Mouse (Mus musculus) ovary, postnatal 10 days (tissue): ENCODE measurements around the gene Cyp2b10.
"Not testable (repeated sequence)": the region's sequence is repeated elsewhere in the genome, so short reads cannot be mapped to it uniquely, and the experiment has no call there.

Experiments
- DNase-seq: peaks from one replicate; pipeline ENCODE4 v3.0.0; 2022; ENCODE audit warnings: low spot score

Gene Cyp2b10

GRCm38 (mm10) chr7:25897411-25897810, at the start of gene Cyp2b10:
Gene Cyp2b10, plus strand, starts transcription at chr7:25897620.
- no peak for DNase-seq

GRCm38 (mm10) chr7:25847722-25848443, 49.5 kb upstream of the Cyp2b10 start:
- DNase-seq, result peak; percentile 91

- DNase-seq, result no peak
Observed at GRCm38 (mm10) chr7:25848444-25848812, 49.0 kb upstream of the Cyp2b10 start.

- DNase-seq, result peak; percentile 39
Observed at GRCm38 (mm10) chr7:25855082-25855481, 42.3 kb upstream of the Cyp2b10 start.

- no peak for DNase-seq
Observed at GRCm38 (mm10) chr7:25859962-25860870, 37.2 kb upstream of the Cyp2b10 start.

GRCm38 (mm10) chr7:25862365-25862764, 35.1 kb upstream of the Cyp2b10 start:
- DNase-seq, result no peak

GRCm38 (mm10) chr7:25863756-25864155, 33.7 kb upstream of the Cyp2b10 start:
- no peak for DNase-seq

- DNase-seq, result no peak
Observed at GRCm38 (mm10) chr7:25864861-25865260, 32.6 kb upstream of the Cyp2b10 start.

GRCm38 (mm10) chr7:25869789-25870188, 27.6 kb upstream of the Cyp2b10 start:
- no peak for DNase-seq

- no peak for DNase-seq
Observed at GRCm38 (mm10) chr7:25872624-25873023, 24.8 kb upstream of the Cyp2b10 start.

GRCm38 (mm10) chr7:25878735-25879134, 18.7 kb upstream of the Cyp2b10 start:
- DNase-seq, result no peak

- not testable (repeated sequence) for DNase-seq
Observed at GRCm38 (mm10) chr7:25880721-25881120, 16.7 kb upstream of the Cyp2b10 start.

GRCm38 (mm10) chr7:25884272-25884671, 13.1 kb upstream of the Cyp2b10 start:
- no peak for DNase-seq

- no peak for DNase-seq
Observed at GRCm38 (mm10) chr7:25887758-25888157, 9.7 kb upstream of the Cyp2b10 start.

- DNase-seq, result no peak
Observed at GRCm38 (mm10) chr7:25893159-25893558, 4.3 kb upstream of the Cyp2b10 start.

- no peak for DNase-seq
Observed at GRCm38 (mm10) chr7:25895162-25895561, 2.3 kb upstream of the Cyp2b10 start.

GRCm38 (mm10) chr7:25898064-25898463, 644 bp downstream of the Cyp2b10 start:
- DNase-seq, result no peak

GRCm38 (mm10) chr7:25902061-25902690, 4.8 kb downstream of the Cyp2b10 start:
- DNase-seq, result no peak

- no peak for DNase-seq
Observed at GRCm38 (mm10) chr7:25903156-25903555, 5.7 kb downstream of the Cyp2b10 start.

- no peak for DNase-seq
Observed at GRCm38 (mm10) chr7:25904066-25904465, 6.6 kb downstream of the Cyp2b10 start.

- DNase-seq, result no peak
Observed at GRCm38 (mm10) chr7:25904489-25904888, 7.1 kb downstream of the Cyp2b10 start.

- no peak for DNase-seq
Observed at GRCm38 (mm10) chr7:25907380-25907779, 10.0 kb downstream of the Cyp2b10 start.

- no peak for DNase-seq
Observed at GRCm38 (mm10) chr7:25910046-25910445, 12.6 kb downstream of the Cyp2b10 start.
